Mouse (Mus musculus) heart, embryonic 16.5 days (tissue): ENCODE measurements around the gene Tfdp2. TPM values are rescaled to one million over a fixed set of nuclear protein-coding genes. Genes with fewer than 3 reads are reported as not detected.

Source experiments
- ATAC-seq: fragments of 200-750 bp; cut with Nextera tagmentation; replicated peaks from 2 replicates; pipeline ENCODE4 v1.8.0; 2017; ENCODE audit warnings: moderate number of reproducible peaks; ENCODE audit not compliant: insufficient read depth, low FRiP score; ENCODE audit errors: extremely low read depth
- H3K27ac ChIP-seq: fragments of 300-500 bp; sonication (generic); 2 replicates; pipeline ENCODE4 v1.5.1; 2014; ENCODE audit warnings: mild to moderate bottlenecking, low read length, control low read depth, moderate library complexity
- H3K27me3 ChIP-seq: fragments of 300-500 bp; sonication (generic); 2 replicates; pipeline ENCODE4 v1.6.1; 2014; ENCODE audit warnings: low read length, mixed read lengths; ENCODE audit not compliant: control insufficient read depth, insufficient read depth
- H3K36me3 ChIP-seq: fragments of 300-500 bp; sonication (generic); 2 replicates; pipeline ENCODE4 v1.6.1; 2014; ENCODE audit not compliant: control insufficient read depth, insufficient read depth
- H3K4me1 ChIP-seq: fragments of 300-500 bp; sonication (generic); 2 replicates; pipeline ENCODE4 v1.6.1; 2014; ENCODE audit warnings: low read length, mixed read lengths; ENCODE audit not compliant: control insufficient read depth, insufficient read depth
- H3K4me2 ChIP-seq: fragments of 300-500 bp; sonication (generic); 2 replicates; pipeline ENCODE4 v1.6.1; 2014; ENCODE audit warnings: low read depth, mild to moderate bottlenecking, control low read depth, low read length
- H3K4me3 ChIP-seq: fragments of 300-500 bp; sonication (generic); 2 replicates; pipeline ENCODE4 v1.5.1; 2014; ENCODE audit warnings: mild to moderate bottlenecking, control low read depth, low read length
- H3K9ac ChIP-seq: fragments of 300-500 bp; sonication (generic); 2 replicates; pipeline ENCODE4 v1.6.1; 2014; ENCODE audit warnings: low read length, control low read depth
- H3K9me3 ChIP-seq: fragments of 300-500 bp; sonication (generic); replicated peaks from 2 replicates; pipeline ENCODE4 v1.6.1; 2016; ENCODE audit warnings: low read length; ENCODE audit not compliant: control insufficient read depth
- WGBS: fragments of 180-500 bp; shearing (Covaris S2); extraction: QIAGEN DNeasy Blood & Tissue Kit; methylation state at CpG from one replicate; pipeline ENCODE4 v1.1.7; 2014; 5-methylcytosine and 5-hydroxymethylcytosine counted together
- polyA plus RNA-seq: library from polyadenylated mRNA; unstranded; fragments of >200 nt; fragmentation: Nextera tagmentation; extraction: Ambion mirVana; gene quantifications from 2 replicates; pipeline ENCODE4 v1.2.1, GENCODE M21; 2015

Gene Tfdp2
- polyA plus RNA-seq, 1 experiment from 2014 or later, result 34.2 TPM

- Histone ChIP-seq H3K9me3 (no peaks in the 10 kb centered on the region), H3K36me3 (no peaks in the 10 kb centered on the region), H3K27me3 (no peaks in the 10 kb centered on the region), H3K4me1 (peaks cover 8% of the 10 kb centered on the region; the same call in 1 of the 2 replicates), H3K4me2 (no peak overlapping the region), H3K4me3 (no peak overlapping the region), H3K9ac (no peak overlapping the region), H3K27ac (no peak overlapping the region)
- 90% methylated on average over 6 of the region's 6 CpGs for WGBS
- ATAC-seq, result no peak
Measured at GRCm38 (mm10) chr9:96261980-96262379, 65.9 kb downstream of the Tfdp2 start.

DNA sequence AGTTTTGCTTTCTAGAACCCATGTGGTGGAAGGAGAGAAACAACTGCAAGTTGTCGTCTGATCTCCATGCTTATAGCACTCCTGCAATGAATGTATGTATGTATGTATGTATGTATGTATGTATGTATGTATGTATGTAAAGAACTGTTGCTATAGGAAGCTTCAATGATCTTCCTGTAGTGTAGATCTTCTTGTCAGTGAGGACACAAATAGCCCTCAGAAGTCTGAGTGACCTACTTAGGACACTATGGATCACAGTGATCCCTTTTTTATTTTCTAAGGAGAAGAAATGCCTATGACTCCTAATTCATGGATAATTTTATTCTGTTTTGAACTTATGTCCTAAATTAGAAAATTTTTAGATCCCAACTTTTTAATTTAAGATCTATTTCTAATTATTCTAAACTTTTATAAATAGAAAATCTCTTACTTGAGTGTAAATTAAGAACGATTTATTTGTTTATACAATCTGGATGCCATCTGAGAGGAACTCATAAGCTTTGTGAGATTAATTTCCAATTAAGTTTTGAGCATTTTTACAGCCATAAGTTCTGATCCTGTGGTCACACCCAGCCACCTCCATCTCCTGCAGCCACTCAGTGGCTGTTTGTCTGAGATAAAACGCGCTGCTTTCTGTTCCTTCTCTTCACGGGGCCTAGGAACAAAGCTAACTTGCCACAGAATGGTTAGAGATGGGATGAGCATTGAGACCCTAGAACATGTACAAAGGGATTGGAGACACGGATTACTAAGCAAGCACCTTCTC is 70.9 kb downstream of the Tfdp2 start:
- Histone ChIP-seq H3K4me1 (no peaks in the 10 kb centered on the region), H3K9ac (no peak overlapping the region), H3K36me3 (no peaks in the 10 kb centered on the region), H3K9me3 (no peaks in the 10 kb centered on the region), H3K27me3 (no peaks in the 10 kb centered on the region), H3K27ac (no peak overlapping the region), H3K4me2 (no peak overlapping the region), H3K4me3 (no peak overlapping the region)
- ATAC-seq, result no peak
- 82% methylated on average over 6 of the region's 6 CpGs for WGBS

GRCm38 (mm10) chr9:96267559-96267948 is 71.5 kb downstream of the Tfdp2 start:
- no peak overlapping the region for H3K27ac ChIP-seq
- H3K4me1 ChIP-seq, result no peaks in the 10 kb centered on the region
- no peak overlapping the region for H3K9ac ChIP-seq
- no peak for ATAC-seq
- no peak overlapping the region for H3K4me2 ChIP-seq
- H3K36me3 ChIP-seq, result no peaks in the 10 kb centered on the region
- 65% methylated on average over 1 of the region's 1 CpGs for WGBS
- H3K27me3 ChIP-seq, result no peaks in the 10 kb centered on the region
- H3K9me3 ChIP-seq, result no peaks in the 10 kb centered on the region
- no peak overlapping the region for H3K4me3 ChIP-seq

GRCm38 (mm10) chr9:96269726-96270125 is 73.7 kb downstream of the Tfdp2 start:
- Histone ChIP-seq H3K9ac (no peak overlapping the region), H3K4me2 (no peak overlapping the region), H3K4me1 (no peaks in the 10 kb centered on the region), H3K27ac (no peak overlapping the region), H3K27me3 (no peaks in the 10 kb centered on the region), H3K9me3 (no peaks in the 10 kb centered on the region), H3K4me3 (no peak overlapping the region), H3K36me3 (no peaks in the 10 kb centered on the region)
- no peak for ATAC-seq
- 89% methylated on average over 2 of the region's 2 CpGs for WGBS

DNA sequence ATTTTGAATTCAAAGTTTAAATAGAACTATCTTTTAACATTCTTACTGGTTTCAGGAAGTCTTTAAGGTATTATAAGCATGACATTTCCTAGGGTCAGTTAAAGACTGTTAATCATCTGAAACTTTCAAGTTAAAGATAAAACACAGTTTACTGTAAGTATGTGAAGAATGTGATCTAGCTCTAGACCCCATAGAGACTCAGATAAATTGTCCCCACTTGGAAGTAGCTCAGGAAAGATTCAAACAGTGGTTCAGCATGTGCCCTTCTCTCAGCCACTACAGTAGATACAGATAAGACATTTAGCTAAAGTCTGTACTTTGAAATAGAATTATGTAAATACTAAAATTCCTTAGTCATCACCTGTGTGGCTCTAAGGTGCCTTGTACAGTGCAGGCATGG is 79.5 kb downstream of the Tfdp2 start:
- H3K36me3 ChIP-seq, result 0 out of 2 replicates have a peak, but pooled peaks cover 2% of the 10 kb centered on the region
- no peaks in the 10 kb centered on the region for H3K4me1 ChIP-seq
- H3K9me3 ChIP-seq, result no peaks in the 10 kb centered on the region
- no peak overlapping the region for H3K27ac ChIP-seq
- no peak overlapping the region for H3K9ac ChIP-seq
- H3K4me2 ChIP-seq, result no peak overlapping the region
- H3K27me3 ChIP-seq, result no peaks in the 10 kb centered on the region
- ATAC-seq, result no peak
- H3K4me3 ChIP-seq, result no peak overlapping the region

DNA sequence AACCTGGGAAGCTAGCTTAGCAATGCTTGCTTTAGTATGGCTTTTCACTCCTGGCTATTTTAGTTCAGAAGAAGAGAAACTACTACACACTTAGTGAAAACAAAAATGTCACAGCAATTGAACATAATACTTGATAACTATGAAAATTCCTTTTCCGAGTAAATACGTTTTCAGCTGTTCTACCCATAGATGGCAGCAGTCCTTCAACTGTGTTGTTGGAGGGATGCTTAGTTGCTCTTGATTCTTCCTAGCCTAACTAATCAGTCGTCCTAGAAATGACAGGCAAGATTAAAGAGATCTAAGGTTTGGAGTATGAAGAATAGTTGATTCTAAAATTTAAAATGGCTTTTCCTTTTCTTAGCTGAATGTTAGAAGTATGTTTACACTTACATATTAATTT is 85.4 kb downstream of the Tfdp2 start:
- Histone ChIP-seq H3K9ac (no peak overlapping the region), H3K27ac (no peak overlapping the region), H3K36me3 (peaks cover 2% of the 10 kb centered on the region; the same call in 1 of the 2 replicates), H3K9me3 (no peaks in the 10 kb centered on the region), H3K4me3 (no peak overlapping the region), H3K4me1 (no peaks in the 10 kb centered on the region), H3K27me3 (no peaks in the 10 kb centered on the region), H3K4me2 (no peak overlapping the region)
- no peak for ATAC-seq
- WGBS, result 56% methylated on average over 3 of the region's 3 CpGs

DNA sequence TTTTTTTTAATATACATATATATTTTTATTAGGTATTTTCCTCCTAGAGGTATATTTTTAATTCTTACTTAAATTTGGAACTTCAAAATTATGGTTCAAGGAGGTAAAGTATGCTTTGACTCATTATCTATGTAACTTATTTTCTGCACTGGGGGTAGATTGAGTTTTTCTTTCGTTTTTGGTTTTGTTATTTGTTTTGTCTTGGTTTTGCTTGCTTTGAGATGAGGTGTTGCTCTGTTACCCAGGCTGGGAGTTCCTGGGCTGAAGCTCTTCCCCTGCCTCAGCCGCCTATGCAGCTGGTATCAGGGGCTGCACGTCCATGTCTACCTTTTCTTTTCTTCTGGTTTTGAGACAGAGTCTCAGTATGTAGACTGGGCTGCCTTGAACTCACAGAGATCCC is 86.0 kb downstream of the Tfdp2 start:
- no peaks in the 10 kb centered on the region for H3K27me3 ChIP-seq
- H3K9me3 ChIP-seq, result no peaks in the 10 kb centered on the region
- 89% methylated on average over 3 of the region's 3 CpGs for WGBS
- no peak overlapping the region for H3K4me3 ChIP-seq
- ATAC-seq, result no peak
- no peaks in the 10 kb centered on the region for H3K4me1 ChIP-seq
- no peak overlapping the region for H3K4me2 ChIP-seq
- H3K9ac ChIP-seq, result no peak overlapping the region
- no peak overlapping the region for H3K27ac ChIP-seq
- H3K36me3 ChIP-seq, result peaks cover 2% of the 10 kb centered on the region; the same call in 1 of the 2 replicates

GRCm38 (mm10) chr9:96284916-96285315 is 88.8 kb downstream of the Tfdp2 start:
- Histone ChIP-seq H3K4me3 (no peak overlapping the region), H3K27ac (no peak overlapping the region), H3K4me2 (no peak overlapping the region), H3K27me3 (no peaks in the 10 kb centered on the region), H3K9ac (no peak overlapping the region), H3K9me3 (no peaks in the 10 kb centered on the region), H3K4me1 (no peaks in the 10 kb centered on the region), H3K36me3 (peaks cover 2% of the 10 kb centered on the region; the same call in 1 of the 2 replicates)
- no peak for ATAC-seq
- WGBS, result 30% methylated on average over 1 of the region's 1 CpGs

DNA sequence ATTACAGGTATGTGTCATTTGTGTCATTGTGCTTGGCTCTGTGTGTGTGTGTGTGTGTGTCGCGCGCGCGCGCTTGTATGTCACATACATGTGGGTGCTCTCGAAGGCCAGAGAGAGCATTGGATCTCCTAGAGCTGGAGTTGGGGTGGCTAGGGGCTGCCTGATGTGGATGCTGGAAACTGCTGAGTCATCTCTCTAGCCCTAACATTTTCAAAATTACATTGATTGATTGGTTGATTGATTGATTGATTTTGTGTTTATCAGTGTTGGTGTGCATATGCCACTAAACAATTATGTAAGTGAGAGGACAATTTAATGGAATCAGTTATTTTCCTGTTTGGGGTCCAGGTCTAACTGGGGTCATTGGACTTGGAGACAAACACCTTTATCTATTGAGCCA is 96.1 kb downstream of the Tfdp2 start:
- no peak for ATAC-seq
- 99% methylated on average over 7 of the region's 7 CpGs for WGBS
- H3K27me3 ChIP-seq, result no peaks in the 10 kb centered on the region

More for the DNA sequence above, 96.1 kb downstream of the Tfdp2 start:
- no peak overlapping the region for H3K4me3 ChIP-seq
- H3K4me2 ChIP-seq, result no peak overlapping the region
- H3K36me3 ChIP-seq, result peaks cover 15% of the 10 kb centered on the region; the same call in 1 of the 2 replicates
- no peak overlapping the region for H3K27ac ChIP-seq
- H3K9ac ChIP-seq, result no peak overlapping the region
- no peaks in the 10 kb centered on the region for H3K4me1 ChIP-seq
- H3K9me3 ChIP-seq, result no peaks in the 10 kb centered on the region
